Mouse (Mus musculus): ENCODE results near the gene Ltb4r2. TPM values are rescaled to one million over a fixed set of nuclear protein-coding genes. Genes with fewer than 3 reads are reported as not detected.

Gene Ltb4r2
- total and polyA plus RNA-seq, 3 experiments, result 0.04 to 0.05 TPM; not detected in 1

GRCm38 (mm10) chr14:55724411-55724871 is 36.8 kb upstream of the Ltb4r2 start (continued):
- no peak for TF ChIP-seq PAX5 (IDR thresholded peaks at IDR 0.05; ENCODE audit: low read length)
- peak; percentile 98 for TF ChIP-seq BHLHE40 (IDR thresholded peaks at IDR 0.05; ENCODE audit: low read depth, low read length)
- no peak for TF ChIP-seq USF1 (IDR thresholded peaks at IDR 0.05; ENCODE audit: low read depth, low read length)
- no peak for TF ChIP-seq KAT2A (IDR thresholded peaks at IDR 0.05; ENCODE audit: insufficient replicate concordance, low read length)
- TF ChIP-seq SIN3A (IDR thresholded peaks at IDR 0.05; ENCODE audit: low read length), result peak; percentile 94

GRCm38 (mm10) chr14:55726261-55726660 is 35.0 kb upstream of the Ltb4r2 start:
- Histone ChIP-seq H3K27me3 (replicated peaks) (peaks cover 32% of the 10 kb centered on the region), H3K4me2 (ENCODE audit: insufficient read depth, low read depth, poor library complexity, severe bottlenecking) (no peak overlapping the region), H3K9ac (ENCODE audit: insufficient read depth, low read depth) (no peak overlapping the region), H3K27ac (ENCODE audit: insufficient read depth, low read depth) (no peak overlapping the region), H3K36me3 (replicated peaks in 1 of 2; ENCODE audit: control insufficient read depth in 1 of 2, insufficient read depth in 1 of 2, low read length in 1 of 2) (no peaks in the 10 kb centered on the region), H3K4me3 (replicated peaks in 1 of 3; ENCODE audit: low read depth in 2 of 3, low read length in 2 of 3, poor library complexity in 1 of 3) (no peak overlapping the region), H3K79me2 (replicated peaks; ENCODE audit: control insufficient read depth, extremely low read depth, insufficient read depth, poor library complexity, severe bottlenecking) (no peaks in the 10 kb centered on the region), H3K9me3 (replicated peaks; ENCODE audit: low read length) (no peaks in the 10 kb centered on the region), H3K4me1 (ENCODE audit: control insufficient read depth in 1 of 2, insufficient read depth in 2 of 2) (peaks cover 15 to 48% of the 10 kb centered on the region in 2 experiments)
- dilution Hi-C loops (cut with MboI; ENCODE audit: extremely low pct_ligation_motif_present, extremely low pct_unique_long_range_greater_than_20kb, low sequenced_read_pairs) (no loop called here), in situ Hi-C loops (cut with MboI; ENCODE audit: low pct_ligation_motif_present, low pct_unique_long_range_greater_than_20kb, low sequenced_read_pairs) (no loop called here)
- no peak for TF ChIP-seq CHD1 (IDR thresholded peaks at IDR 0.05; ENCODE audit: low read depth, low read length)
- no peak for TF ChIP-seq MAFK (IDR thresholded peaks at IDR 0.05; ENCODE audit: insufficient replicate concordance, low read length)
- TF ChIP-seq USF1 (IDR thresholded peaks at IDR 0.05; ENCODE audit: low read depth, low read length), result no peak
- TF ChIP-seq MXI1 (IDR thresholded peaks at IDR 0.05; ENCODE audit: low read depth, low read length), result no peak
- no peak for TF ChIP-seq NRF1 (IDR thresholded peaks at IDR 0.05; ENCODE audit: low read depth, low read length)
- no peak for TF ChIP-seq NELFE (IDR thresholded peaks at IDR 0.05; ENCODE audit: low read depth, low read length)
- TF ChIP-seq BHLHE40 (IDR thresholded peaks at IDR 0.05; ENCODE audit: low read depth, low read length), result no peak
- no peak for TF ChIP-seq ELF1 (IDR thresholded peaks at IDR 0.05; ENCODE audit: low read depth, low read length)
- TF ChIP-seq CHD2 (IDR thresholded peaks at IDR 0.05; ENCODE audit: low read length), result no peak
- TF ChIP-seq SMC3 (IDR thresholded peaks at IDR 0.05; ENCODE audit: low read depth, low read length), result no peak
- DNase-seq (ENCODE audit: extremely low read depth), result no peak

- no peak overlapping the region for H3K4me3 ChIP-seq (replicated peaks in 1 of 3; ENCODE audit: low read depth in 2 of 3, low read length in 2 of 3, poor library complexity in 1 of 3)
- H3K36me3 ChIP-seq (replicated peaks in 1 of 2; ENCODE audit: control insufficient read depth in 1 of 2, insufficient read depth in 1 of 2, low read length in 1 of 2), result no peaks in the 10 kb centered on the region
- no peak for DNase-seq (ENCODE audit: extremely low read depth)
- no peaks in the 10 kb centered on the region for H3K79me2 ChIP-seq (replicated peaks; ENCODE audit: control insufficient read depth, extremely low read depth, insufficient read depth, poor library complexity, severe bottlenecking)
- no peak overlapping the region for H3K9ac ChIP-seq (ENCODE audit: insufficient read depth, low read depth)
- dilution Hi-C loops (cut with MboI; ENCODE audit: extremely low pct_ligation_motif_present, extremely low pct_unique_long_range_greater_than_20kb, low sequenced_read_pairs) (no loop called here), in situ Hi-C loops (cut with MboI; ENCODE audit: low pct_ligation_motif_present, low pct_unique_long_range_greater_than_20kb, low sequenced_read_pairs) (no loop called here)
- H3K27ac ChIP-seq (ENCODE audit: insufficient read depth, low read depth), result no peak overlapping the region
- H3K27me3 ChIP-seq (replicated peaks), result peaks cover 32% of the 10 kb centered on the region
- no peaks in the 10 kb centered on the region for H3K9me3 ChIP-seq (replicated peaks; ENCODE audit: low read length)
- peaks cover 15 to 38% of the 10 kb centered on the region in 2 experiments for H3K4me1 ChIP-seq (ENCODE audit: control insufficient read depth in 1 of 2, insufficient read depth in 2 of 2)
- H3K4me2 ChIP-seq (ENCODE audit: insufficient read depth, low read depth, poor library complexity, severe bottlenecking), result no peak overlapping the region
- TF ChIP-seq NELFE (IDR thresholded peaks at IDR 0.05; ENCODE audit: low read depth, low read length) (no peak), MYC (IDR thresholded peaks at IDR 0.05; ENCODE audit: low read depth, low read length) (no peak), ZC3H11A (IDR thresholded peaks at IDR 0.05; ENCODE audit: low read depth, low read length) (no peak), SMC3 (IDR thresholded peaks at IDR 0.05; ENCODE audit: low read depth, low read length) (no peak), ZNF384 (IDR thresholded peaks at IDR 0.05; ENCODE audit: low read depth, low read length) (no peak), MEF2A (IDR thresholded peaks at IDR 0.05; ENCODE audit: borderline replicate concordance, low read depth, low read length) (no peak), USF2 (conservative IDR thresholded peaks at IDR 0.05; ENCODE audit: low read depth, low read length) (no peak)
Observed at GRCm38 (mm10) chr14:55727889-55728685, 33.1 kb upstream of the Ltb4r2 start.
